Mouse (Mus musculus): ENCODE measurements around the gene Ski. TPM values are rescaled to one million over a fixed set of nuclear protein-coding genes. Genes with fewer than 3 reads are reported as not detected.

Ski gene
- polyA plus RNA-seq, 1 experiment from 2014 or later, result 17.8 TPM

DNA sequence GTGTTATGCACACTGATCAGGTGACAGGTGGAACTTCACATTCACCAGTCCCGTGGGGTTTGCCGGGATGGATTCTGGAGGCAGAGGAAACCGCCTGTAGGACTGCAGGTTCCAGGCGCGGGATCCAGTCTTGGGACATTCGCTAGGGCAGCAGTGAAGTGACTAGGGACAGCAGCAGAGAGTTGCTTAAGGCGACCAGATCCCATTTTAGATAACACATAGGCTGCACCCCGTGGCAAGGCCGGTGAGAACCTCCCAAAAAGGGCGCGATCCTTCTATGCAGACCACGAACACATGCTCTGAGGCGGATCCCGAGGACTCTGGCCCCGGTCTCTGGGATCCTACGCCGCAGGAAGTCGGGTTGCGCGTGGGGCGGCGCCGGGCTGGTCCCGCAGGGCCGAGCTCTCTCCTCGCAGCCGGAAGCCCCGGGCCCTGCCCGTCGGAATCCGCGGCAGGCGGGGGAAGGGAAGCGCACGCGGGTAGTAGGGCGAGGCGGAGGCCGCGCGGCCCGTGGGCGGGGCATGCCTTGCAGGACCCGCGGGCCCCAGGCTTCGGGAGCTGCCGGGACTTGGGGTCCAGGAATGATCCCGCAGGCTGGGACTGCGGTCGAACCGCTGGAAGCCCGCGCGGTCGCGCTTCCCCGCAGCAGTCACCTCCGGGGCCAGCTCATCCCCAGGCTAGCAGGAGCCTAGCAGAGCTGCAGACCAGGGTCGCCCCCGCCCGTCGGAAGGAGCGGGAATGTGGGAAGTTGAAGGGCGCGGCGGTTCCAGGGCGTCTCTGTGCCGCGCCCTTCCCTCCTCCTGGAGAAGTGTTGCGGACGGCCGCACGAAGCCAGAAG, 71.9 kb downstream of the Ski start:
- Histone ChIP-seq H3K4me3 (ENCODE audit: low read depth, low read length) (peak overlapping the region; percentile 41), H3K4me2 (ENCODE audit: low read depth, severe bottlenecking) (peak overlapping the region; percentile 90)

GRCm38 (mm10) chr4:155149941-155150275, 72.5 kb downstream of the Ski start:
- ATAC-seq (ENCODE audit: insufficient number of reproducible peaks, low FRiP score, low TSS enrichment, low read depth), result no peak; the same call in 1 of the 2 replicates
- Histone ChIP-seq H3K36me3 (ENCODE audit: control insufficient read depth, insufficient read depth, low read length) (no peaks in the 10 kb centered on the region), H3K4me1 (ENCODE audit: control insufficient read depth, insufficient read depth, low read length) (peaks cover 24% of the 10 kb centered on the region), H3K27ac (replicated peaks; ENCODE audit: low read depth, low read length) (no peak overlapping the region; the same call in 1 of the 2 replicates), H3K4me2 (ENCODE audit: low read depth, severe bottlenecking) (no peak overlapping the region), H3K4me3 (ENCODE audit: low read depth, low read length) (no peak overlapping the region), H3K9me3 (ENCODE audit: control insufficient read depth, low read length) (no peaks in the 10 kb centered on the region), H3K9ac (ENCODE audit: low read length) (no peak overlapping the region), H3K27me3 (ENCODE audit: control insufficient read depth, insufficient read depth, low read length) (no peaks in the 10 kb centered on the region)
- DNase-seq (ENCODE audit: low spot score), result no peak
- 60% methylated on average over 6 of the region's 6 CpGs for WGBS

More for the DNA sequence above, 71.9 kb downstream of the Ski start:
- DNase-seq (ENCODE audit: low spot score) (peak; percentile 86), ATAC-seq (ENCODE audit: insufficient number of reproducible peaks, low FRiP score, low TSS enrichment, low read depth) (peak; percentile 60)
- Histone ChIP-seq H3K9ac (ENCODE audit: low read length) (peak overlapping the region; percentile 77), H3K27me3 (ENCODE audit: control insufficient read depth, insufficient read depth, low read length) (no peaks in the 10 kb centered on the region), H3K27ac (replicated peaks; ENCODE audit: low read depth, low read length) (peak overlapping the region; percentile 65), H3K9me3 (ENCODE audit: control insufficient read depth, low read length) (no peaks in the 10 kb centered on the region), H3K4me1 (ENCODE audit: control insufficient read depth, insufficient read depth, low read length) (peaks cover 20% of the 10 kb centered on the region), H3K36me3 (ENCODE audit: control insufficient read depth, insufficient read depth, low read length) (no peaks in the 10 kb centered on the region)
- WGBS, result 6% methylated on average over 66 of the region's 73 CpGs

- peaks cover 29% of the 10 kb centered on the region for H3K4me1 ChIP-seq (ENCODE audit: control insufficient read depth, insufficient read depth, low read length)
- H3K9me3 ChIP-seq (ENCODE audit: control insufficient read depth, low read length), result no peaks in the 10 kb centered on the region
- no peak for DNase-seq (ENCODE audit: low spot score)
- WGBS, result 60% methylated on average over 8 of the region's 8 CpGs
- no peak for ATAC-seq (ENCODE audit: insufficient number of reproducible peaks, low FRiP score, low TSS enrichment, low read depth)
- H3K9ac ChIP-seq (ENCODE audit: low read length), result no peak overlapping the region
- H3K27me3 ChIP-seq (ENCODE audit: control insufficient read depth, insufficient read depth, low read length), result no peaks in the 10 kb centered on the region
- H3K4me2 ChIP-seq (ENCODE audit: low read depth, severe bottlenecking), result no peak overlapping the region
- H3K27ac ChIP-seq (replicated peaks; ENCODE audit: low read depth, low read length), result no peak overlapping the region; the same call in 1 of the 2 replicates
- H3K36me3 ChIP-seq (ENCODE audit: control insufficient read depth, insufficient read depth, low read length), result no peaks in the 10 kb centered on the region
- no peak overlapping the region for H3K4me3 ChIP-seq (ENCODE audit: low read depth, low read length)
These were observed 73.3 kb downstream of the Ski start for GRCm38 (mm10) chr4:155148910-155149698.

DNA sequence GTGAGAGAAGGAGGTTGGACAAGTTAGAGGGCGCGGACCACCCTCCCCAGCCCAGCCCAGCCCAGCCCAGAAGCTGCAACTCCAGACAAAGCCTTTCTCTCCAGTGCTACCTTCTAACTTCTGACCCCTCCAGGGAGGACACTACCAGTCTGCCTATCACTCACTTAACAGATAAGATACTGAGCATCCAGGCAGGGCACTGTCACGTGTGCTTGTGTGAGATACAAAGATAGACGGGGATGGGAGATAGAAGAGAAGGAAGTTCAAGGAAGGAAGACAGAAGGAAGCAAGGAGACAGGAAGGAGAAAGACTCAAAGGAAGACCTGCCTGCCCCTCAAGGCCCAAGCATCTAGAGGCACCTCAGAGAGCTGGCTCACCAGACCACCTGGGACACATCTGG, 73.9 kb downstream of the Ski start:
- Histone ChIP-seq H3K36me3 (ENCODE audit: control insufficient read depth, insufficient read depth, low read length) (no peaks in the 10 kb centered on the region), H3K27ac (replicated peaks; ENCODE audit: low read depth, low read length) (no peak overlapping the region), H3K27me3 (ENCODE audit: control insufficient read depth, insufficient read depth, low read length) (no peaks in the 10 kb centered on the region), H3K9me3 (ENCODE audit: control insufficient read depth, low read length) (no peaks in the 10 kb centered on the region), H3K4me1 (ENCODE audit: control insufficient read depth, insufficient read depth, low read length) (peaks cover 33% of the 10 kb centered on the region), H3K4me2 (ENCODE audit: low read depth, severe bottlenecking) (no peak overlapping the region), H3K9ac (ENCODE audit: low read length) (no peak overlapping the region), H3K4me3 (ENCODE audit: low read depth, low read length) (no peak overlapping the region)
- DNase-seq (ENCODE audit: low spot score), result no peak
- WGBS, result 77% methylated on average over 4 of the region's 4 CpGs
- ATAC-seq (ENCODE audit: insufficient number of reproducible peaks, low FRiP score, low TSS enrichment, low read depth), result no peak

- DNase-seq (ENCODE audit: low spot score), result no peak
- 72% methylated on average over 14 of the region's 14 CpGs for WGBS
These were observed 76.1 kb downstream of the Ski start for GRCm38 (mm10) chr4:155146107-155146823.

DNA sequence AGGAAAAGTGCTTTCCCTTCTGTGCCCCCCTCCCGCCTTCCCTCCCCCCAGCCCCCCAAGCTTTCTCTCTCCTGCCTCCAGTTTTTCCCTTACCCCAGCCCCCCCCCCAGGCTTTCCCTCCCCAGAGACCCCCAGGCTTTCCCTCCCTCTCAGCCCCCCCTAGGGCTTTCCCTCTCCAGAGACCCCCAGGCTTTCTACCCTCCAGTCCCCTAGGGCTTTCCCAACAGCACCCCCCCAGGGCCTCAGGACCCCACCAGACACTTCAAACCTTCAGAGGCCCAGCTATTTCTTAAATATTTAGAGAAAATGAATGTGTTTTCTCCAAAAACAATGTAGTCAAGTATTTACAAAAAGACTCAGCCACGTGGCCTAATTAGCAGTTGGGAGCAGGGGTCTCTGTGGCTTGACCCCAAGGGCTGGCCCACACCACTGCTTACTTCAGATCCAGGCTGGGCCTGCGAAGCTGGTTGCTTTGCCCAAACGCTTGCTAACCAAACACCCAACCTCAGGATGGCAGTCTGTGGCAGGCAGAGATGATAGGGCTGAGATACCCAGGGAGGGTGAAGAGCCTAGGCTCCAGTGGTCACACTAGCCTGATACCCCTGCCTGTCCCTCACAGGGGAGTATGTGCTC, 77.7 kb downstream of the Ski start:
- no peak overlapping the region for H3K4me3 ChIP-seq (ENCODE audit: low read depth, low read length)
- no peaks in the 10 kb centered on the region for H3K27me3 ChIP-seq (ENCODE audit: control insufficient read depth, insufficient read depth, low read length)
- H3K4me2 ChIP-seq (ENCODE audit: low read depth, severe bottlenecking), result no peak overlapping the region
- H3K4me1 ChIP-seq (ENCODE audit: control insufficient read depth, insufficient read depth, low read length), result peaks cover 30% of the 10 kb centered on the region
- no peaks in the 10 kb centered on the region for H3K36me3 ChIP-seq (ENCODE audit: control insufficient read depth, insufficient read depth, low read length)
- H3K9me3 ChIP-seq (ENCODE audit: control insufficient read depth, low read length), result no peaks in the 10 kb centered on the region
- peak overlapping the region; percentile 95 for H3K27ac ChIP-seq (replicated peaks; ENCODE audit: low read depth, low read length)
- H3K9ac ChIP-seq (ENCODE audit: low read length), result no peak overlapping the region
- ATAC-seq (ENCODE audit: insufficient number of reproducible peaks, low FRiP score, low TSS enrichment, low read depth) (no peak), DNase-seq (ENCODE audit: low spot score) (no peak)
- WGBS, result 50% methylated on average over 4 of the region's 4 CpGs

More at GRCm38 (mm10) chr4:155146107-155146823, 76.1 kb downstream of the Ski start:
- H3K4me1 ChIP-seq (ENCODE audit: control insufficient read depth, insufficient read depth, low read length), result peaks cover 33% of the 10 kb centered on the region
- H3K27me3 ChIP-seq (ENCODE audit: control insufficient read depth, insufficient read depth, low read length), result no peaks in the 10 kb centered on the region
- no peak for ATAC-seq (ENCODE audit: insufficient number of reproducible peaks, low FRiP score, low TSS enrichment, low read depth)
- no peak overlapping the region for H3K9ac ChIP-seq (ENCODE audit: low read length)
- no peak overlapping the region for H3K27ac ChIP-seq (replicated peaks; ENCODE audit: low read depth, low read length)
- H3K9me3 ChIP-seq (ENCODE audit: control insufficient read depth, low read length), result no peaks in the 10 kb centered on the region
- no peaks in the 10 kb centered on the region for H3K36me3 ChIP-seq (ENCODE audit: control insufficient read depth, insufficient read depth, low read length)
- H3K4me2 ChIP-seq (ENCODE audit: low read depth, severe bottlenecking), result no peak overlapping the region
- no peak overlapping the region for H3K4me3 ChIP-seq (ENCODE audit: low read depth, low read length)

DNA sequence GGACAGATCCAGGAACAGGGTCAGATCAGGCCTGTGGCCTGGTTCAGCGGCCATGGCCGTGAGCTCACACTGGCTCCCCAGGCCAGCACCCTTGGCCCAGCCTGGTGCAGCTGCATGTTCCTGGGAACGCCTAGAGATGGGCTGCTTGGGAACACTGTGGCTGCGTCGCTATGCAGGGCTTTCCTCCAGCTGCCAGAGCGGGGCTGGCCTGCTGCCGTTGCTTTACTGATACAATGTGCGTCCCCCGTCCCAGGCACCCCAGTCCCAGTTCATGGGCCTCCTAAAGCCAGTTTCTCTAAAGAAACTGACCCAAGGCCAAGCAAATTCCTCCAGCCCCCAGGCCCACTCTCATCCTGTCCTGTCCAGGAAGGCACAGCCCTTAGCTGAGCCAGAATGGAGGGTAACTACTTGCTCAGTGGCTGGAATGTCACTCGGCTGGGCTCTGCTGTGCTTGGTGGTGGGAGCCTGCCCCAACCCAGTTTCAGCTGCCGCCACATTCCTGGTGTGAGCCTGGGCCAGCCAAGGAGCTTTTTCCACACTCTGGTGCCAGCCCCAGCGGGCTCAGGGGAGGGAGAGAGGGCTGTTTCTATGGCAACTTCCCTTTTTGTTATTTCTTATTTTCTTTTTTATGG, 78.4 kb downstream of the Ski start:
- 55% methylated on average over 12 of the region's 12 CpGs for WGBS
- Histone ChIP-seq H3K27ac (replicated peaks; ENCODE audit: low read depth, low read length) (peak overlapping the region; percentile 95), H3K4me3 (ENCODE audit: low read depth, low read length) (no peak overlapping the region), H3K36me3 (ENCODE audit: control insufficient read depth, insufficient read depth, low read length) (no peaks in the 10 kb centered on the region), H3K27me3 (ENCODE audit: control insufficient read depth, insufficient read depth, low read length) (no peaks in the 10 kb centered on the region), H3K4me2 (ENCODE audit: low read depth, severe bottlenecking) (no peak overlapping the region), H3K9me3 (ENCODE audit: control insufficient read depth, low read length) (no peaks in the 10 kb centered on the region), H3K4me1 (ENCODE audit: control insufficient read depth, insufficient read depth, low read length) (peaks cover 30% of the 10 kb centered on the region), H3K9ac (ENCODE audit: low read length) (peak overlapping the region; percentile 49)
- peak; percentile 81 for DNase-seq (ENCODE audit: low spot score)
- ATAC-seq (ENCODE audit: insufficient number of reproducible peaks, low FRiP score, low TSS enrichment, low read depth), result peak; percentile 77

All from limb, embryonic 11.5 days (tissue).